Mouse (Mus musculus): ENCODE data around the gene Fam19a5. TPM values are rescaled to one million over a fixed set of nuclear protein-coding genes. Genes with fewer than 3 reads are reported as not detected.

The Fam19a5 gene
- polyA plus RNA-seq, 1 experiment from 2014 or later: 0.24 TPM

DNA sequence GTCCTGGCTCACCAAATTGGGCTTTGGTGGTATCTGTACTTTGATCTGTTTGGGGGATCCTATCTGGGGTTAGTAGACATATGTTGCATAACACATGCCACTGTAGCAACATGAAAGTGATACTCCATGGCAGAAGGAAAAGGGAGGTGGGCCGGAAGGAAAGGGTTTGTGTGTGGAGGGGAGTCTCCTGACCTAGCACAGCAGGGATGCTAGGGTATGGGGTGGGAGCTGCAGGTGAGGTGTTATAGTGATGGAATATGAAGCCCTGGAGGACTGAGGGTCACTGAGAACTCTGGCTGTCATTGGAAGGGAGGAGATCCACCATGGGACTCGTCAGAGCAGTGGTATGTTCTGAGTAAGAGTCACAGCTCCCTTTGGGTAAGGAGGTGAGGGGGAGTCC lies 239.2 kb downstream of the Fam19a5 start:
- no peak for TF ChIP-seq CTCF (IDR thresholded peaks at IDR 0.05)
- no peak for TF ChIP-seq EP300 (IDR thresholded peaks at IDR 0.05)
- H3K27me3 ChIP-seq (replicated peaks; ENCODE audit: insufficient read depth, low read length): no peaks in the 10 kb centered on the region
- no peaks in the 10 kb centered on the region for H3K36me3 ChIP-seq (ENCODE audit: insufficient read depth, low read length)
- no peak for ATAC-seq
- H3K9ac ChIP-seq (replicated peaks; ENCODE audit: low read depth): no peak overlapping the region
- no peaks in the 10 kb centered on the region for H3K9me3 ChIP-seq (ENCODE audit: low read length)
- H3K4me3 ChIP-seq (ENCODE audit: low read depth, low read length): no peak overlapping the region
- WGBS: 66% methylated on average over 2 of the region's 2 CpGs
- no peak for DNase-seq (ENCODE audit: low spot score)
- no peaks in the 10 kb centered on the region for H3K4me1 ChIP-seq (ENCODE audit: insufficient read depth, low read depth, low read length)
- H3K27ac ChIP-seq (ENCODE audit: low read length): no peak overlapping the region
- no peak overlapping the region for H3K4me2 ChIP-seq (replicated peaks; ENCODE audit: low read depth, low read length)

DNA sequence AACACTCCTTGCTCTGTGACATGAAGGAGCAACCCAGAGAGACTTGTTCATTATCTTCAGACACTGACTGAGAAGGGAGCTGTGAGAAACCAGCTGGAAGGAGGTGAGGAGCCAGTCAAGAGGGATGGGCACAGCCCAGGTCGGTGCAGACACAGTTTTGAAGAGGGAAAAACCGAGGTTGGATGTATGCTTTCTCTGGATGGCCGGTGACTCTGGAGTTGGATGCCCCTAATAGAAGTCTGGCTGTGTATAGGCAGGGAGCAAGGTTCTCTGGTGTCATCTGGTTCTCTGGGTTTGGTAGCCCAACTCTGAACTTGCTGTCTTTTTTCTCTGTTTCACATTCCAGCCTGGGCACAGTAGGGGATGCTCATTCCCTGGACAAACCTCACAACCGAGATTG lies 245.6 kb downstream of the Fam19a5 start:
- Histone ChIP-seq H3K9ac (replicated peaks; ENCODE audit: low read depth) (no peak overlapping the region), H3K4me3 (ENCODE audit: low read depth, low read length) (no peak overlapping the region), H3K36me3 (ENCODE audit: insufficient read depth, low read length) (no peaks in the 10 kb centered on the region), H3K27me3 (replicated peaks; ENCODE audit: insufficient read depth, low read length) (no peaks in the 10 kb centered on the region), H3K9me3 (ENCODE audit: low read length) (no peaks in the 10 kb centered on the region), H3K27ac (ENCODE audit: low read length) (no peak overlapping the region), H3K4me1 (ENCODE audit: insufficient read depth, low read depth, low read length) (no peaks in the 10 kb centered on the region), H3K4me2 (replicated peaks; ENCODE audit: low read depth, low read length) (no peak overlapping the region)
- DNase-seq (ENCODE audit: low spot score) (no peak), ATAC-seq (no peak)
- TF ChIP-seq EP300 (IDR thresholded peaks at IDR 0.05) (no peak), CTCF (IDR thresholded peaks at IDR 0.05) (no peak)
- 58% methylated on average over 4 of the region's 4 CpGs for WGBS

DNA sequence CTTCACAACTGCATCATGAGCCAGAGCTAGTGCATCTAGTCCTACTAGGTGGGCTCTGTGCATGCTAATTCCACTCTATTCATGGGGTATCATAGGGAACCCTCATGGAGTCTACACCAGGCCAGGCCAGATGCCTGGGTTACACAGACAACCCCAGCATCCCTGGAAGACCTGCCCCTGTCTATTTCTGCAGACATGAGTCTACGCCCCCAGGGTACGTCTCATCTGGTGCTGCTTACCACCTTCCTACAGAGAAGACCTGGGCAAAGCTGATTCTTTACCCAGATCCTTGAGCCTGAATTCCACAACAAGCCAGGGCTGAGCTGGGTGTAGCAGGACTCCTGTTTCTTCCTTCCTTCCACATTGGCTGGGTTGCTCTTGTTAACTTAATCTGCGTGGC lies 249.6 kb downstream of the Fam19a5 start:
- 75% methylated on average over 3 of the region's 3 CpGs for WGBS
- H3K9ac ChIP-seq (replicated peaks; ENCODE audit: low read depth): no peak overlapping the region
- no peak overlapping the region for H3K4me3 ChIP-seq (ENCODE audit: low read depth, low read length)
- H3K27ac ChIP-seq (ENCODE audit: low read length): no peak overlapping the region
- TF ChIP-seq CTCF (IDR thresholded peaks at IDR 0.05) (no peak), EP300 (IDR thresholded peaks at IDR 0.05) (no peak)
- H3K9me3 ChIP-seq (ENCODE audit: low read length): no peaks in the 10 kb centered on the region
- H3K4me2 ChIP-seq (replicated peaks; ENCODE audit: low read depth, low read length): no peak overlapping the region
- no peaks in the 10 kb centered on the region for H3K27me3 ChIP-seq (replicated peaks; ENCODE audit: insufficient read depth, low read length)
- DNase-seq (ENCODE audit: low spot score): no peak
- no peak for ATAC-seq
- H3K36me3 ChIP-seq (ENCODE audit: insufficient read depth, low read length): no peaks in the 10 kb centered on the region
- H3K4me1 ChIP-seq (ENCODE audit: insufficient read depth, low read depth, low read length): no peaks in the 10 kb centered on the region

DNA sequence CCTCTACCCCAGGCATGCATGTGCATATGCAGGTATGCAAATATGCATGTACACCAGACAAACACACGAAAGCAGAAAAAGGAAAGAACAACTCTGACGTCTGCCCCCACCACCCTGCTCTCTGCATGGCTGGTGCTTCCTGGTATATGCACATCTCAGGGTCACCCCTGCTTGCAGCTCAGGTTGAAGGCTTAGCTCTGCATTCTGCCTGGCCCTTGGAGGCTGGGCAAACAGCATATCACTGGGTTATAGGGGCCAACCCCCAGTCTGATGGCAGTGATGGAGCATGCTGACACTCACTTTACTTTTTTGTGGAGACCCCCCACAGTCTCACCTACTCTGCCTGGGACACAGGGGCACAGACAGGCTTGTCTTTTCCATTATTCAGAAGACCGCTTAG lies 252.5 kb downstream of the Fam19a5 start:
- Histone ChIP-seq H3K4me3 (ENCODE audit: low read depth, low read length) (no peak overlapping the region), H3K9me3 (ENCODE audit: low read length) (no peaks in the 10 kb centered on the region), H3K27me3 (replicated peaks; ENCODE audit: insufficient read depth, low read length) (no peaks in the 10 kb centered on the region), H3K4me1 (ENCODE audit: insufficient read depth, low read depth, low read length) (no peaks in the 10 kb centered on the region), H3K36me3 (ENCODE audit: insufficient read depth, low read length) (no peaks in the 10 kb centered on the region), H3K27ac (ENCODE audit: low read length) (no peak overlapping the region), H3K9ac (replicated peaks; ENCODE audit: low read depth) (no peak overlapping the region), H3K4me2 (replicated peaks; ENCODE audit: low read depth, low read length) (no peak overlapping the region)
- WGBS: 79% methylated on average over 3 of the region's 3 CpGs
- DNase-seq (ENCODE audit: low spot score): no peak
- TF ChIP-seq EP300 (IDR thresholded peaks at IDR 0.05) (no peak), CTCF (IDR thresholded peaks at IDR 0.05) (no peak)
- no peak for ATAC-seq

Small RNAs within 50 kb of the gene (microRNA-seq; reads per million reads assigned to microRNA genes)
- gene Mir6393: not detected

Measured in lung, postnatal 0 days (tissue).